18 mouse cellular contexts compared by ENCODE assay signal in the genomic region with DNA sequence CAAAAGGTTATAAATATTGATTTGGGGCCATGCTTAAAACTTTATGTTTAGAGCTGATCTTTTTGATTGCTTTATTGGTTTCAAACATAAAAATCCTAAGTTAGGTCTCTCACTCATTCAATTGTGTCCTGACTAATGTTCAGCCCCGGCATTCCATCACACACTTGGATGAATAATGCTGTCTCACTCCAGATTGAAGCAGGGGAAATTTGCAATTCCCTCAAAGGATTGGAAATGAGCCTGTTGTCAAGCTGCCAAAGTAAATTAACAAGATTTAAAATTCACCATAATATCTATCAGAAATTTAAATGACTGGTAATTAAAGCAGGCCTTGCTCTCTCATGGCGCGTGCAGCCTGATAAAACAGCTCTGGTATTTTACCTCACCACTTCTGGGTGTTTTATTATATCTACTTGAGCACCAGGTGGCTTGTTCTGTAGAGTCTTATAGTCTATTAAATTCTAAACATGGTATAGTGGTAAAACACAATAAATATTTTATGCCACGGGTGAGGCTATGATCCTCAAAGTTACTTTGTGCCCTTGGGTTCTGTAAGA.
DNase-seq lines count a peak whose midpoint lies in the region; ATAC-seq and TF ChIP-seq lines count a peak whose summit lies in the region.
"Had no signal": no experiment of that assay in that cellular context is flagged by ENCODE, and none has a peak within 500 bp of the region (broad histone marks: within the 10 kb centered on the region; RNA-seq: fewer than 3 reads in every experiment).

No protein-coding gene starts in this region.

- TF ChIP-seq POLR2A in kidney, adult 2 months (IDR thresholded peaks at IDR 0.05; ENCODE audit: low read depth, low read length) = no peak

- no peak overlapping the region for H3K27ac ChIP-seq in kidney, adult 2 months (ENCODE audit: insufficient read depth, low read depth, low read length)
- H3K27ac ChIP-seq: embryonic facial prominence, embryonic 13.5 days; limb, embryonic 15.5 days had no signal

- 58% methylated on average over 4 of the region's 4 CpGs for WGBS in kidney, adult 2 months

- H3K4me1 ChIP-seq in kidney, adult 2 months (ENCODE audit: control insufficient read depth, insufficient read depth, low read length) = no peaks in the 10 kb centered on the region
- H3K4me1 ChIP-seq: embryonic facial prominence, embryonic 13.5 days; limb, embryonic 15.5 days had no signal

- H3K4me3 ChIP-seq in kidney, adult 2 months (ENCODE audit: insufficient read depth, low read depth, low read length) = no peak overlapping the region
- H3K4me3 ChIP-seq: embryonic facial prominence, embryonic 13.5 days; limb, embryonic 15.5 days had no signal

- ATAC-seq in megakaryocyte, adult 5-6 weeks (ENCODE audit: poor library complexity, severe bottlenecking) = no peak
- ATAC-seq: CD4-positive, CD25-positive, alpha-beta regulatory T cell, adult 4 months; intestine, embryonic 16.5 days; liver, postnatal 0 days had no signal

- TF ChIP-seq CTCF in kidney, adult 2 months (conservative IDR thresholded peaks at IDR 0.05; ENCODE audit: insufficient read depth, insufficient read length, low read depth, low read length) = no peak

- no peaks in the 10 kb centered on the region for H3K27me3 ChIP-seq in kidney, adult 2 months (replicated peaks; ENCODE audit: control insufficient read depth, insufficient read depth, low read length)
- H3K27me3 ChIP-seq: embryonic facial prominence, embryonic 13.5 days; limb, embryonic 15.5 days had no signal

- no peaks in the 10 kb centered on the region for H3K36me3 ChIP-seq in kidney, adult 2 months (ENCODE audit: control insufficient read depth, insufficient read depth, low read length)
- H3K36me3 ChIP-seq: embryonic facial prominence, embryonic 13.5 days; limb, embryonic 15.5 days had no signal

- peak; percentile 2 for DNase-seq in kidney, adult 2 months
- DNase-seq in kidney, adult 8-10 months = no peak
- DNase-seq in 3T3-L1 (ENCODE audit: low read depth, low spot score) = peak; percentile 23
- DNase-seq in NIH3T3 (ENCODE audit: low read depth) = peak; percentile 56
- peak; percentile 32 for DNase-seq in layer of hippocampus, adult 9-11 months
- no peak for DNase-seq in cerebellum, adult 11 months
- no peak for DNase-seq in heart, adult 18-20 months
- DNase-seq: adrenal gland, postnatal 25 days; gastrocnemius, postnatal 36 days; kidney, postnatal 25 days; liver, postnatal 0 days; lung, postnatal 4 days; thymus, postnatal 36 days had no signal

Comparison
In these comparisons a context has a peak if more than half of its experiments do, and no peak if none do; other contexts are left out.
1. DNase-seq: peak in kidney, adult 2 months (single experiment), 3T3-L1 (single experiment), NIH3T3 (single experiment) and layer of hippocampus, adult 9-11 months (single experiment); none in kidney, adult 8-10 months (0 of 2), cerebellum, adult 11 months (single experiment) and heart, adult 18-20 months (0 of 2).